Mouse (Mus musculus) kidney, embryonic 15.5 days (tissue): Measurements from ENCODE around the gene Dnttip1. TPM values are rescaled to one million over a fixed set of nuclear protein-coding genes. Genes with fewer than 3 reads are reported as not detected.
A peak's percentile ranks its signal among the peaks of the same experiment; 100 is the strongest.

ENCODE experiments used
- ATAC-seq: fragments of 200-750 bp; cut with Nextera tagmentation; replicated peaks from 2 replicates; pipeline ENCODE4 v1.8.0; 2017; ENCODE audit warnings: moderate TSS enrichment; ENCODE audit not compliant: low FRiP score
- H3K27ac ChIP-seq: fragments of 300-500 bp; sonication (generic); 2 replicates; pipeline ENCODE4 v1.5.1; 2015; ENCODE audit warnings: mild to moderate bottlenecking, inconsistent platforms
- H3K27me3 ChIP-seq: fragments of 300-500 bp; sonication (generic); 2 replicates; pipeline ENCODE4 v1.6.1; 2015; ENCODE audit warnings: inconsistent platforms
- H3K36me3 ChIP-seq: fragments of 300-500 bp; sonication (generic); 2 replicates; pipeline ENCODE4 v1.6.1; 2015; ENCODE audit warnings: inconsistent platforms
- H3K4me1 ChIP-seq: fragments of 300-500 bp; sonication (generic); 2 replicates; pipeline ENCODE4 v1.6.1; 2015; ENCODE audit warnings: inconsistent platforms
- H3K4me2 ChIP-seq: fragments of 300-500 bp; sonication (generic); 2 replicates; pipeline ENCODE4 v1.6.1; 2015; ENCODE audit warnings: moderate library complexity, mild to moderate bottlenecking, inconsistent platforms
- H3K4me3 ChIP-seq: fragments of 300-500 bp; sonication (generic); replicated peaks from 2 replicates; pipeline ENCODE4 v1.5.1; 2015; ENCODE audit warnings: mild to moderate bottlenecking, inconsistent platforms
- H3K9ac ChIP-seq: fragments of 300-500 bp; sonication (generic); 2 replicates; pipeline ENCODE4 v1.6.1; 2015; ENCODE audit warnings: mild to moderate bottlenecking, inconsistent platforms
- H3K9me3 ChIP-seq: fragments of 300-500 bp; sonication (generic); replicated peaks from 2 replicates; pipeline ENCODE4 v1.6.1; 2016; ENCODE audit warnings: inconsistent platforms
- WGBS: fragments of 180-500 bp; shearing (Covaris S2); methylation state at CpG from one replicate; pipeline ENCODE4 v1.1.7; 2015; ENCODE audit warnings: mixed read lengths; 5-methylcytosine and 5-hydroxymethylcytosine counted together
- polyA plus RNA-seq: library from polyadenylated mRNA; unstranded; fragments of >200 nt; fragmentation: Nextera tagmentation; extraction: Ambion mirVana; gene quantifications from 2 replicates; pipeline ENCODE4 v1.2.1, GENCODE M21; 2015

Dnttip1 gene
- polyA plus RNA-seq, 1 experiment from 2014 or later = 75.1 TPM

GRCm38 (mm10) chr2:164758692-164759091 is 12.9 kb downstream of the Dnttip1 start:
- ATAC-seq = no peak
- no peak overlapping the region for H3K4me3 ChIP-seq

GRCm38 (mm10) chr2:164760059-164760833 is 14.5 kb downstream of the Dnttip1 start:
- Histone ChIP-seq H3K9ac (no peak overlapping the region), H3K27me3 (no peaks in the 10 kb centered on the region), H3K36me3 (peaks cover 94% of the 10 kb centered on the region), H3K4me2 (no peak overlapping the region), H3K4me3 (no peak overlapping the region), H3K9me3 (no peaks in the 10 kb centered on the region), H3K4me1 (no peaks in the 10 kb centered on the region), H3K27ac (no peak overlapping the region)
- WGBS = 82% methylated on average over 4 of the region's 4 CpGs
- ATAC-seq = no peak

More at GRCm38 (mm10) chr2:164758692-164759091, 12.9 kb downstream of the Dnttip1 start:
- no peaks in the 10 kb centered on the region for H3K9me3 ChIP-seq
- no peaks in the 10 kb centered on the region for H3K4me1 ChIP-seq
- H3K27ac ChIP-seq = no peak overlapping the region
- WGBS = 36% methylated on average over 1 of the region's 1 CpGs
- H3K36me3 ChIP-seq = peaks cover 100% of the 10 kb centered on the region
- H3K27me3 ChIP-seq = no peaks in the 10 kb centered on the region
- H3K4me2 ChIP-seq = no peak overlapping the region
- no peak overlapping the region for H3K9ac ChIP-seq

GRCm38 (mm10) chr2:164761502-164761901 is 15.7 kb downstream of the Dnttip1 start:
- 94% methylated on average over 2 of the region's 2 CpGs for WGBS
- no peaks in the 10 kb centered on the region for H3K27me3 ChIP-seq
- no peak overlapping the region for H3K4me2 ChIP-seq
- no peaks in the 10 kb centered on the region for H3K4me1 ChIP-seq
- peak; percentile 78 for ATAC-seq
- H3K4me3 ChIP-seq = no peak overlapping the region
- no peak overlapping the region for H3K27ac ChIP-seq
- H3K36me3 ChIP-seq = peaks cover 94% of the 10 kb centered on the region
- no peak overlapping the region for H3K9ac ChIP-seq
- no peaks in the 10 kb centered on the region for H3K9me3 ChIP-seq

GRCm38 (mm10) chr2:164761971-164762370 is 16.2 kb downstream of the Dnttip1 start:
- Histone ChIP-seq H3K9ac (no peak overlapping the region), H3K9me3 (no peaks in the 10 kb centered on the region), H3K4me3 (no peak overlapping the region), H3K27me3 (no peaks in the 10 kb centered on the region), H3K4me1 (no peaks in the 10 kb centered on the region), H3K27ac (no peak overlapping the region), H3K36me3 (peaks cover 94% of the 10 kb centered on the region), H3K4me2 (no peak overlapping the region)
- 97% methylated on average over 4 of the region's 4 CpGs for WGBS
- no peak for ATAC-seq

- no peak for ATAC-seq
- WGBS = 87% methylated on average over 7 of the region's 7 CpGs
These were observed 16.8 kb downstream of the Dnttip1 start for GRCm38 (mm10) chr2:164762593-164762992.

GRCm38 (mm10) chr2:164765841-164766240 is 20.1 kb downstream of the Dnttip1 start:
- Histone ChIP-seq H3K4me2 (no peak overlapping the region), H3K27me3 (no peaks in the 10 kb centered on the region), H3K4me1 (peaks cover 13% of the 10 kb centered on the region), H3K9me3 (no peaks in the 10 kb centered on the region), H3K27ac (no peak overlapping the region), H3K4me3 (no peak overlapping the region), H3K9ac (no peak overlapping the region), H3K36me3 (peaks cover 71% of the 10 kb centered on the region)
- WGBS = 86% methylated on average over 3 of the region's 3 CpGs
- no peak for ATAC-seq

More at GRCm38 (mm10) chr2:164762593-164762992, 16.8 kb downstream of the Dnttip1 start:
- Histone ChIP-seq H3K27ac (no peak overlapping the region), H3K36me3 (peaks cover 94% of the 10 kb centered on the region), H3K4me3 (no peak overlapping the region), H3K9ac (no peak overlapping the region), H3K27me3 (no peaks in the 10 kb centered on the region), H3K4me1 (no peaks in the 10 kb centered on the region), H3K4me2 (no peak overlapping the region), H3K9me3 (no peaks in the 10 kb centered on the region)

DNA sequence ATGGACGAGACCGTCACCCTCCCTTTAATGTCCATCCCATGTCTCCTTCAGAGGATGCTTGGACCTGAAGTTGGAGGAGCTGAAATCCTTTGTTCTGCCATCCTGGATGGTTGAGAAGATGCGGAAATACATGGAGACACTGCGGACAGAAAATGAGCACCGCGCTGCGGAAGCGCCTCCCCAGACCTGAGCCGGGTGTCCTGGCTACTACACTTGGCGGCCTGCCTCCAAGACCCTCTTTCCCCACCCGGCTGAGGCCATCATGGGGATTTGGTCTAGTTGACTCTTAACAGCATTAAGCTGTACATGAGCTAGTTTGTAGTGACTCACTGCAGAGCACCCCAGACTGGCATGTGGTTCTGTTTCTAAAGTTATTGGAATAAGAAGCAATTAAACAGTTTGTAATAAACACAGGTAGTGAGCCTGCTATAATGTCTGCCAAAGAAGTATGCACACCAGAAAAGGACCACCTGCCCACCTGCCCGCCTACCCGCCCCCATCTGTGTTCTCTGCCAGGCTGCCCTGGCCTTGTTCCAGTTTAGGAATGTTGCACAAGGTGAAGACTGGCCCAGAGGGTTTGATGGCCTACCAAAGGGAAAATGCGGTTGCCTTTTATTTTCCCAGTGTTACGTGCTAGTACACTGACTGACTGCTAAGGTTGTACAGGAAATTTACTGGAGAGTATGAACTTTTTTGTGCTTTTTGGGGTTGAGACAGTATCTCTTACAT is 22.2 kb downstream of the Dnttip1 start:
- Histone ChIP-seq H3K4me2 (no peak overlapping the region), H3K4me3 (no peak overlapping the region), H3K9ac (no peak overlapping the region), H3K4me1 (peaks cover 30% of the 10 kb centered on the region), H3K36me3 (peaks cover 71% of the 10 kb centered on the region), H3K27me3 (no peaks in the 10 kb centered on the region), H3K27ac (peak overlapping the region; percentile 25; the same call in 1 of the 2 replicates), H3K9me3 (no peaks in the 10 kb centered on the region)
- no peak for ATAC-seq
- WGBS = 87% methylated on average over 15 of the region's 15 CpGs

DNA sequence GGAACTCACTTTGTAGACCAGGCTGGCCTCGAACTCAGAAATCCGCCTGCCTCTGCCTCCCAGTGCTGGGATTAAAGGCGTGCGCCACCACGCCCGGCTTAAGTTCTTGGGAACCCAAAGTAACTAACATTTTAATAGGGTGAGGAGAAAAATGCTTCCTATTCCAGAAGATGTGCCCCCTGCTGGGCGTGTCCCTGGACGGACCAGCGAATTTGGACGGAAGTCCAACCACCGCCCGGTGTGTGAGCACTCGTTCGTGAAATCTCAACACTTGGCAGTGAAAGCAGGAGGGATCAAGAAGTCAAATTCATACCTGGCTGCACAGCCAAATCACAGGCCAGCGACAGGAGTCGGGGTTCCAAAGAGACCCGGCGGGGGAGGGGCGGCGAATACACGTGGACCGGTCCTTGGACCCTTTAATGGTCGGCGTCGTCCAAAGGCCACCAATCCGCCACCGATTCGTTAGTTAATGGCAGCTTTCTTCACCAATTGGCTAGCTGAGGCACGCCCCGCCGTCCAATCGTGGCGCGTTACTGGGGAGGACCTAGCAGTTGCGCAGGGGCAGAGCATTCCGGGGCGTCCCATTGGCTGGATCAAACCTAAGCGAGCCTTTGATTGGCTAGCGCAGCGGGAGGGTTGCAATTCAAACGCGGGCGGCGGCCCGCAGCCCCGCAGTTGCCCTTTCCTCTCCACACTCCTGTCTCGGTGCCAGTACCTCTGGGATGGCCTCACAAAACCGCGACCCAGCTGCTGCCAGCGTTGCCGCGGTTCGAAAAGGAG is 23.7 kb downstream of the Dnttip1 start, which contains the start of gene Ube2c:
Ube2c (plus strand) TSS at position 641 of the 780 bp plus-strand sequence.
- H3K4me2 ChIP-seq = peak within 1 kb of the TSS; percentile 80
- peaks cover 65% of the 10 kb centered on the region for H3K36me3 ChIP-seq
- peak within 1 kb of the TSS; percentile 84 for H3K27ac ChIP-seq
- peak within 1 kb of the TSS; percentile 84 for H3K4me3 ChIP-seq
- ATAC-seq = peak; percentile 98
- 2% methylated on average over 53 of the region's 53 CpGs for WGBS
- no peaks in the 10 kb centered on the region for H3K27me3 ChIP-seq
- no peaks in the 10 kb centered on the region for H3K9me3 ChIP-seq
- H3K4me1 ChIP-seq = peaks cover 34% of the 10 kb centered on the region
- peak within 1 kb of the TSS; percentile 80 for H3K9ac ChIP-seq

DNA sequence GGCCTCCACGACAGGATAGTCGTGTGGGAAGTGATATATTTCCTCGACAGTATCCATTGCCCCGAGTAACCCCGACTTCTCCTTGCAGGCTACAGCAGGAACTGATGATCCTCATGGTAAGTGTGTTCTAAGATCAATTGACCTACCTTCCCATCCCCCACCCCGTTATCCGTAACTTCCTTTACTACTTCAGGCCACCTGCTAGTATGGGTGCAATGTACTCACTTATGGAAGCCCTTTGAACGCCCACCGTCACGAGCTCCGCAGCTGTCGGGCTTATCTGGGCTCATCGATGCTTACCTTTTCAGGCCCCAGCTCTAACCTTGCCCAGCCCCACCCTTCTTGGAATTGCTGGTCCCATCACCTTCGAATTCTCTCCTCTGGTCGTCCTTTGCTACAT is 24.5 kb downstream of the Dnttip1 start:
- Histone ChIP-seq H3K9ac (peak overlapping the region; percentile 80), H3K4me2 (peak overlapping the region; percentile 80), H3K4me3 (peak overlapping the region; percentile 84), H3K9me3 (no peaks in the 10 kb centered on the region), H3K27ac (peak overlapping the region; percentile 76), H3K4me1 (peaks cover 34% of the 10 kb centered on the region), H3K27me3 (no peaks in the 10 kb centered on the region), H3K36me3 (peaks cover 58% of the 10 kb centered on the region)
- ATAC-seq = 0 out of 2 replicates have a peak, but pooled peaks have one; percentile 0
- WGBS = 2% methylated on average over 15 of the region's 15 CpGs

GRCm38 (mm10) chr2:164771123-164771522 is 25.3 kb downstream of the Dnttip1 start:
- H3K4me3 ChIP-seq = peak overlapping the region; percentile 84
- peaks cover 34% of the 10 kb centered on the region for H3K4me1 ChIP-seq
- 74% methylated on average over 8 of the region's 8 CpGs for WGBS
- H3K9ac ChIP-seq = peak overlapping the region; percentile 80
- H3K36me3 ChIP-seq = peaks cover 49% of the 10 kb centered on the region
- peak overlapping the region; percentile 80 for H3K4me2 ChIP-seq
- H3K27me3 ChIP-seq = no peaks in the 10 kb centered on the region
- no peak for ATAC-seq
- H3K9me3 ChIP-seq = no peaks in the 10 kb centered on the region
- no peak overlapping the region for H3K27ac ChIP-seq

- H3K4me2 ChIP-seq = no peak overlapping the region
- no peak overlapping the region for H3K27ac ChIP-seq
- H3K36me3 ChIP-seq = peaks cover 27% of the 10 kb centered on the region
- 84% methylated on average over 14 of the region's 14 CpGs for WGBS
- no peak overlapping the region for H3K4me3 ChIP-seq
- no peaks in the 10 kb centered on the region for H3K9me3 ChIP-seq
- H3K9ac ChIP-seq = no peak overlapping the region
- ATAC-seq = no peak
- H3K4me1 ChIP-seq = peaks cover 31% of the 10 kb centered on the region
- H3K27me3 ChIP-seq = no peaks in the 10 kb centered on the region
These were observed 27.6 kb downstream of the Dnttip1 start for GRCm38 (mm10) chr2:164773229-164773988.
